Mouse (Mus musculus) heart, adult 18-20 months (tissue): Measurements from ENCODE around the gene Stim1. TPM values are rescaled to one million over a fixed set of nuclear protein-coding genes. Genes with fewer than 3 reads are reported as not detected.
"Not testable (repeated sequence)": the region's sequence is repeated elsewhere in the genome, so short reads cannot be mapped to it uniquely, and the experiment has no call there.

Experiments used
- DNase-seq, 2 experiments: peaks; one replicate each; pipeline ENCODE4 v3.0.0; 2021 to 2022; ENCODE audit warnings: mixed read lengths in 1 of 2
- total RNA-seq, 2 experiments: library from RNA; stranded (reverse); gene quantifications; 2 replicates each; pipeline ENCODE4 v1.2.3; 2021

Gene Stim1
- total RNA-seq, 2 experiments from 2014 or later: 20.7 to 25.8 TPM

DNA sequence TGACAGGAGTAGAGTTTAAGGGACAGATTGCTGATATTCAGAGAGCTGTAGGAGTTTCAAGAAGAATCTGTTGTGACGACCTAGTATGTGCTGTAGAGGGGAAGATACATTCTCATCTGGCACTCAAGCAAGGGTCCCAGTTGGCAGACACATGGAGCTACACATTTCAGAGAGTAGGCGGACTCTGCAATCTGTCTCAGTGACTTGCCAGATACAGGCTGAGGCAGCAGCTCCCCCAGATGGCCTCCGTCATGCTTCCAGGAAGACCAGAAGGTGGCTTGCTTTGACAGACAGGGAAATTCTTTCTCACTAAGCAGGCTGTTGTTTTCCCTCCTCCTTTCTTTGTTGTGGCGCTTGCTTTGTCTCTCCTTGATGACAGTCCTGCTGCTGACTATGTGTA lies 102.1 kb downstream of the Stim1 start:
- peak; percentile 37 to 49 for DNase-seq

DNA sequence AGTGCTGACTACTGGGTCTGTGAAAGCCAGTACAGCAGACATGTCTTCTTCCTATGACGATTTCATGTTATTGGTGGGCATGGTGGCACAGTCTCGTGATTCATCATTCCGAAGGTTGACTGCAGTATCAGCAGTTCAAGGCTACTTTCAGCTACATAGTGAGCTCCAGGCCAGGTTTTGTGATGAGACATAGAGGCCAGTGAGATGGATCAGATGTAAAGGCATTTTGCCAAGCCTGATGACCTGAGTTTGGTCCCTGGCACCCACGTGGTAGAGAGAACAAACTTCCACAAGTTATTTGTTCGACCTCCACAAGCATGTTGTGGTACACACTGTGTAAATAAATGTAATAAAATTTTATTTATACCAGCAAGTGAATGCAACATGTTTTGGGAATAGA lies 102.9 kb downstream of the Stim1 start:
- no peak for DNase-seq

DNA sequence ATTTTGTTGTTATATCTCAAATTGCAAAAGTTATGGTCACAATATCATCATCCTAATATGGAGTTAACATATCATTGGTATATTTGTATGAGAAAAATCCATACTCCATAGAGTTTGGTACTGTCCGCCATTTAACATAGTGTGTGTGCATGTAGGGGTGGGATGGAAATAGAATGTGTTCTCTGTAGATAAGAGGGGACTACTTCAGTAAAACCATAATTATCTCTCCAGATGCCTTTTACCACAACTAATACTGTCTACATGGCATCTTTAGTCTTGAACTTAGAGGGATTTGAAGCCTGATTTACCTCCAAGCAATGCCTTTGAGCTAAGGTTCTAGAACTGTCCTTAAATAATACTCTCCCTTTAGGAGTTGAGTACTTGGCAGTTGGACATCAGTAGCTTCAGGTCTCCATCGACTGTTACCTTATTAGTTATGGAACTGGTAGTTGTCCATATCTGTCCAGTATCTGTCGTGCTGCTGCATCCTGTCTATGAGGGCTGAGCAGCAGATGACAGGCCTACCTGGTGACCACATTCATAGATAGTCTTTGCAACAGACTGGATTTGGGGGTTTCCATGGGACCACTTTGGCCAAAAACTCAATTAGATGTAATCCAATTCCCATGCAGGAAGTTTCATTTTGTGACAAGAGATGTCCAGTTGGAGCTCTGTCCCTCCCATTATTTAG lies 105.9 kb downstream of the Stim1 start:
- DNase-seq: no peak

DNA sequence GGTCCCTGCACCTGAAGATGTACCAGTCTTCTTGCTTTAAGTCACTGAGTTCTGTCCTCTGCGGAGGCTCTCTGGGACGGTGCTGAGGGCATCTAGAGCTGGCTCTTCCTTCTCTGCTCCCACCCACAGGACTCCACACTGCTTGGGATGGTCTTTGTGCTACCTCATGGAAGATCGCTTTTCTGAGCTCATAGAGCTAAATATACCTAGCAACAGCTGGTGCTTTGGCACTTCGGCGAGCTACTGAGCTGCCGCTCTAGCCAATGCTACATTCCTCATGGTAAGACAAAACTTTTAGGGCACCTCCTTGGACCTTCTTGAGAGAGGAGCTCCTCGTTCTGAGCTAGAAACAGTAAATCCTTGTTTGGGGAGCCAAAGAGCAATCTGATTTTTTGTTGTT lies 115.6 kb downstream of the Stim1 start:
- DNase-seq: peak; percentile 28 to 33

DNA sequence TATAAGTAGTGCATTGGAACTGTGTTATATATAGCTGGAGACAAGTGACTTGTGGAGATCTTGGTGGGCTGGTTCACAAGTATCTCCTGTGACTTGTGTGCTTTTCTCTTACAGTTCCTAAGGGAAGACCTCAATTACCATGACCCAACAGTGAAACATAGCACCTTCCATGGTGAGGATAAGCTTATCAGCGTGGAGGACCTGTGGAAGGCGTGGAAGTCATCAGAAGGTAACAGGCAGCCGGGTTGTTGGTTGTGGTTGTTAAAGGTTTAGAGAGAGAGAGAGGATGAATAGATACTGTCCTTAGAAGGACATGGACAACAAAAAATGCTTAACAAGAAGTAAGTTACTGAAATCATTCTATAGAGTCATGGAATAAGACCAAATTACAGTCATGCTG lies 118.4 kb downstream of the Stim1 start:
- no peak for DNase-seq

DNA sequence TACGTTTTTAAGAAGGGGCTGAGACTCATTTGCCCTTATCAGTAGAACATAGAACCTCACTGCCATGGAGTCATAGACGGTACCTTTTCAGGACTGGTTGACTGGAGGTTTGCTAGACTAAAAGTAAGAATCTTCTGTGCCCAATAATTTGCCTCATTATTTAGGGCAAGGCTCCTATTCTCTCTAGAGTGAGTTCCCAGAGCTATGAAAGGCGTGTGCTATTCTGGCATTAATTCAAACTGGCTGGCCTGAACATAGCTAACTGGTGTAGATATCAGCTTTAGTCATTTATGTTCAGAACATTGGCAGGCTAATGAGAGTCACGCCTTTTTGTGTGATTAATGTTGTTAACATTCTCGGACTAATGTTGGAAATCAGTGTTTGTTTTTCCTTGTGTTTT lies 121.5 kb downstream of the Stim1 start:
- DNase-seq: peak; percentile 68 to 75

DNA sequence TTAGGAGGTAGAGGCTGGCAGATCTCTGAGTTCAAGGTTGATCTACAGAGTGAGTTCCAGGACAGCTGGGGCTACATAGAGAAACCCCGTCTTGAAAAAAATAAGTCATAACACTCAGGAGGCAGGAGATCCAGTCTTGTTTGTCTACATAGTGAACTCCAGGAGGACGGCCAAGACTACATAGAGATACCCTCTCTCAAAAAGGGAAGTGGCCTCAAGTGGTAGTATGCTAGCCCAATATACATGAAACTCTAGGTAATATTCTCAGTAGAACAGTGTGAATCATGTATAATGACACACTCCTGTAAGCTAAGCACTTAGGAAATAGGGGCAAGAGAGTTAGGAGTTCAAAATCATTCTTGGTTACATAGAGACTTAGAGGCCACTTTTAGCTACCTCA lies 126.3 kb downstream of the Stim1 start:
- no peak for DNase-seq

DNA sequence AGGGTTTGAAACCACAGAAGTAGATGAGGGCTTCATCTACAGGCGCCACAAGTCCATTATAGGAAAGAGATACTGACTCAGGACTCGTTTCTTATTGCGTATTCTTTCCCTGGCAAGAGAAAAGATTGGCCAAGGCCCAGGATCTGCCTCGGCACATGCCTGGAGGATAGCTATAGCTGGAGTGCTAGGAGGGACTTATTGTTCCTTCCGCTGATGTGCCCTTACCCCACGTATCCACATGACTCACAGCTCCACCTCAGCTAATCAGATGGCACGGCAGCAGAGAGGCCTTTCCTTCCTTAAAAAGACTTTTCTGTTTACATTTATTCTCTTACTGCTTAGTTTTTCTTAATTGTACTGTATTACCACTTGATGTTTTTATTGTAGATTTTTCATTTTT lies 128.3 kb downstream of the Stim1 start:
- peak; percentile 33 to 38 for DNase-seq

DNA sequence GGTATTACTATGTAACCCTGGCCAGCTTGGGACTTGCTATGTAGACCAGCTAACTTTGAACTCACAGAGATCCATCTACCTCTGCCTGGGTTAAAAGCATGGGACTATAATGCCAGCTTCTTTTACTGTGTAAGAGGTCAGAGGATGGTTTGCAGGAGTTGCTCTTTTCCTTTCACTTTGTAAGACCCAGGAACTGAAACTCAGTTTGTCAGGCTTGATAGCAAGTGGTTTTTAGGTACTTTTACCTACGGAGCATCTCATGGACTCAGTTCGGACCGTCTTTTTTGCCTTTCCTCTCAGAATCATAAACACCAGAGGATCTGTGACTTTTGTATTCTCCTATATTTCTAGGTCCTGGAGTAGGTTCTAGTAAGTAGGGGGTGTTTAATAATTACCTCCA lies 128.7 kb downstream of the Stim1 start:
- DNase-seq: no peak

DNA sequence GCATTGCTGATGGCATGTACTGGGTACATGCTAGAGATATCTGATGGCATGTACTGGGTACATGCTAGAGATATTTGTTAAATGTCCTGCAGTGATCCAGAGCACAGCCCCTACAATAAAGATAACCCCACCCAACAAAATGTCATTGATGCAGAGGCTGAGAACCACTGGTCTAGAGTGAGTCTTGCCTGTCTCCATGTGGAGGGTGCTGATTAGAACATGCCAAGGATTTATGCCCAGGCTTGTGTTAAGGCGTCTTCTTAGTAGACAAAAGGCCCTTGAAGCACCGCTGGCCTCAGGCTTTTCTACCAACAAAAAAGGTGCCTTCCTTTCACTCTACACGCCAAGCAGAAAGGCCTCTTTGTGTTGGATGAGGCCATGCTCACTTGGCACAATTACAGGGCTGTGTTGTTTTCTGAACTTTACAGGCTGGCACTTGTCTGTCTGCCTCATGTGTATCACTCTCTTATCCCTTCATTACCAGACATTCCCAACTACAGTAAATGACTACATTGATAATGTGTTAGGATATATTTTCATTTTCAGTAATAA lies 131.7 kb downstream of the Stim1 start:
- no peak for DNase-seq

DNA sequence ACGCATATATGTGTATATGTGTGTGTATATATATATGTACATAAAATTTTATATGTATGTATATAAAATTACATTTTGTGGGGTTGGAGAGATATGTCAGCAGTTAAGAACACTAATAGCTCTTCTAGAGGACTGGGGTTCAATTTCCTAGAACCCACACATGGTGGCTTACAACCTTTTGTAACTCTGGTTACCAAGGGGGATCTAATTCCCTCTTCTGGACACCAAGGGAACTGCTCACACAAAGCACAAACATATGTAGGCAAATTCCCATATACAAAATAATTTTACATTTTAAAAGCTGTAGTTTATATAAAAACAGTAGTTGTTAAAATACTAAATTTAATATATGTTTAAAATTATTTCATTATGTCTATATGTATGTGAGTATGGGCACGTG lies 136.5 kb downstream of the Stim1 start:
- DNase-seq: no peak

DNA sequence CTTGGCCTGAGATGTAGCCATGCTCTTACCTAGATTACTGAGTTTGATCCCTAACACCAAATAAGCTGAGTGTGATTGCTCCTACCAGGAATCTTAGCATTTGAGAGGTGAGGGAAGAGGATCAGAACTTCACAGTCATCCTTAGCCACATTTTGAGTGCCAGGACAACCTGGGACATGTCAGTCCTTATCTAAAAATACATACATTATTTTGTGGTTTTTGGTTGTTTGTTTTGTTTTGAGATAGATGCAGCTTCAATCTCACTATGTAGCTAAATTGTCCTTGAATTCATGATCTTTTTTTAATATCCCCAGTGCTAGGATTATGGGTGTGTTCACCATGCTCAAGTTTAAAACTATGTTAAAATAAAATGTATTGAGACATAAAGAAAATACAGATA lies 139.8 kb downstream of the Stim1 start:
- no peak for DNase-seq

DNA sequence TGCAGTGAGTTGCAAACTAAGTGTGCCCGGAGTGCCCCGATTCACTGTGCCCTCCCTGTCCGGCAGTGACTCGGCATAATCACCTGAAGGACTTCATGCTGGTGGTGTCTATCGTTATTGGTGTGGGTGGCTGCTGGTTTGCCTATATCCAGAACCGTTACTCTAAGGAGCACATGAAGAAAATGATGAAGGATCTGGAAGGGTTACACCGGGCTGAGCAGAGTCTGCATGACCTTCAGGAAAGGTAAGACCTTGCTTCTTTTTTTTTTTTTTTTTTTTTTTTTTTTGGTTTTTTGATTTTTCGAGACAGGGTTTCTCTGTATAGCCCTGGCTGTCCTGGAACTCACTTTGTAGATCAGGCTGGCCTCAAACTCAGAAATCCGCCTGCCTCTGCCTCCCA lies 147.7 kb downstream of the Stim1 start:
- not testable (repeated sequence) for DNase-seq

DNA sequence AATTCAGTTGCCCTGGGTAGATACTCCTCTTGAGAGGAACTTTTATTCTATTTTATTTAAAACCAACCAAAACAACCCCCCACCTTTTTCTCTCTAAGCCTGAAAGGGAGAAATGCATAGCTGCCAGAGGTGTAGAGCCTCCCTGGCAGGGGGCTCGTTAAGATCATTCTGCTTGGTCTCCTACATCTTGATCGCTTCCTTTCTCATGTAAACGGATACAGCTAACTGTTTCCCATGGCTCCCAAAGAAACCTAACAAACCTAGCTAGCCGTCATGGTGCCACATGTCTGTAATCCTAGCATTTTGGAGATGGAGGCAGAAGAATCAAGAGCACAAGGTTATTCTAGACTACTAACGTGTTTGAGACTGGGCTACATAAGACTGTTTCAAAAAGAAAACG lies 148.2 kb downstream of the Stim1 start:
- DNase-seq: no peak

DNA sequence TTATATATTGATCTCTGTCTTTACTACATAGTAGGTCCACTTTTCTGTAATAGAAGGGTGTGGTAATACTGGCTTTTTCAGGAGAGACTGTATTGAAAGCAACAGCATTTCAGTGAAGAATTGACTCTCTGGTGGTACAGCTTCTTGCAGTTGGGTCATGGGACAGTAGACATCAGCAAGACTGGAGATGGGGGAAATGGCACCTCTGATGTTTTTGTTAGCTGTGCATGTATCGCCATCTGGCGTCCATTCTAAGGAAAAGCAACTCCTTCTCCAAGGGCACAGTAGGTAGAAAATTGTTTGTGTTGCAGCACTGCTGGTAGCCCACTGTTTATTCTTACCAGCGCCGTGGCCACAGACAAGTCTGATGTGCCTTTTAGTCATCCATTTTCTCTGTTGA lies 149.8 kb downstream of the Stim1 start:
- peak; percentile 48 to 70 for DNase-seq

DNA sequence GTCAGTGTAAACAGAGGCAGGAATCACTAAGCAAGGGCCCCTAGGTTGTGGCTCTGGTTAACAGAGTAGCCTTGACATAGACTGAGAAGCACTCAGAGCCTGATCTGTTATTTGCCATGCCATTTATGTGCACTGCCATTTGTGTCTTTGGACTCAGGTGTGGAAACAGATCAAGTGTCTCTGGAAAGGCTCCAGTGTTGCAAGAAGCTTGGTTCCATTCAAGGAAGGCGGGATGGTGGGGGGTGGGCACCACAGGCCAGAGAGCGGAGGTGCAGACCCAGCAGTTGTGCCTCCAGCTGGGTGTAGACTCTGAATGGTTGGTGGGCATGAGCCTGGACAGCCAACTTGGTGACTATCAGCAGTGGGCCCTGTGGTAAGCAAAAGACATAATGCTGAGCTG lies 154.4 kb downstream of the Stim1 start:
- no peak for DNase-seq

DNA sequence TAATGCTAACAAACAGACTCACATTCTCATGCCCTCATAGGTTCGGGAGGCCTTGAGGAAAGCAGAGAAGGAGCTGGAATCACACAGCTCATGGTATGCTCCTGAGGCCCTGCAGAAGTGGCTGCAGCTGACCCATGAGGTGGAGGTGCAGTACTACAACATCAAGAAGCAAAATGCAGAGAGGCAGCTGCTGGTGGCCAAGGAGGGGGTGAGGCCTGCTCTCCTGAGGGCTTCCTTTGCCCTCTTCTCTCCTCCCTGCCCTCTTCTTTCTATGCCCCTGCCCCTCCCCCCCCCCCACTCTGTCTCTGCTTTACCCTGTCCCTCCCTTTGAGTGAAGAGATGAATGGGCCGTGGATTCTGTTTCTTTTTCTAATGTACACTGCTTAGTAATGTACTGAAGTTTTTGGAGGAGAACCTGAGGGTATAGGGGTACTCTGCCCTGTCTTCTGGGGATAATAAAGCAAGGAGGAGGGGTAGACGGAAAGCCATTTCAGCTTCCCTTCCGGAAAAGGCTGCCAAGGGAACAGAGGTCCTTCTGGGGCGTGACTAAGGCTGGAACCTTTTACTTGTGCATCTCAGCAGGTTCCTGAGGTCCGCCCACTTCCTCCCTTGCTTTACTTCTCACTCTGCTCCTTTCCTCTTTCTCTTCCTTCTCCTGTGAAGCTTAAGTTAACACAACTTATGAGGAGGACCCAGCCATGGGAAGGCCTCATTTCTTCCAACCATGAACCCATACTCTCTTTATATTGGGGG lies 158.5 kb downstream of the Stim1 start:
- DNase-seq: peak in 1 of 2 experiments; percentile 15

DNA sequence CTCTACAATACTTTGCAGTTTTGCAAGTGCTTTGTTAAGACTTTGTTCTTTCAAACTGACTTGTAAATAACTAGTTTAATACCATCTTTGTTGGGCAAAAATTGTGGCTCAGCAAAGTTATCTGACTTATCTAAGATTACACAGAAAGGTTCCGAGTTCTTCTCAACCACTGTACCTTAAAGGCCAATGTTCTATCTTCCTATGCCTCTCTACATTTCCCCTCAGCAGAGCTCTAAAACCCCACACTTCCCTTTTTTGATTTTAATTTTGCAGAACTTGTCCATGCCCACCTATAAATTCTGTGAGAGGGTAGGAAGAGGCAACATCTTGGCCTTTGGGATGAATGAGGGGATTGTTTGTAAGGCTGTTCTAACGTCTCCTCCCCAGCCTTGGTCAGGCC lies 166.7 kb downstream of the Stim1 start:
- no peak for DNase-seq

DNA sequence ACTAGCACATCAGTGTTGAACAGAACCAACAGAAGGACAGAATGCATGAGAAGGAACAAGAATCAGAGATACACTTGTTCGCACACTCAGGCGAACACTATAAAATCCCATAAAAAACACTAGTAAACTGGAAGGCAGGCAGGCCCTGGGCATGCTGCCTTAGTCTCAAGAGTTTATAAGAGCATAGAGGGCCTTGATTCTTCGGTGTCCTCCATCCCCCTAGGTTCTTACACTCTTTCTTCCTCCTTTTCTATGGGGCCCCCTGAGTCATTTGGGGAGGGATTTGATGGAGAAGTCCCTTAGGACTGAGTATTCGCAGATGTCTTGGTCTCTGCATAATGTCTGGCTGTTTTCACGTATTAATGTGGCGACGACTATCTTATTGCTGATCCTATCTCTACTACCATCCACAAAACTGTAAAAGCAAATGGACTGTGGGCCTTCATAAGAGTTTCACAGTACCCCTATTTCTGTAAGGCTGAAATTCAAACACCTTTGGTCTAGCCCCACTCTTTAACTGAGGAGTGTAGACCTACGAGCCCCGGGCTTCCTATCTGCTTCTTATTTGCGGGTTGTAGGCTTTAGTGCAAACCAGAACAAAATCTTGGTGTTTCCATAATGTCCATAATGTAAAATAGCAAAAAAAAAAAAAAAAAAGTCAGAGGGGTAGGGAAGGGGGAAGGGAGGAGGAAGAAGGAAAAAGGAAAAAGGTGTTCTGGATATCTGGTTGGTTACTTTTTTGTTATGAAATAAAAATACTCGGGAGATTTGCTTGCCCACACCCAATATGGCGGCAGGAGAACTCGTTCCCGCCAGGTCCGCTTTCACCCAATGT lies 173.4 kb downstream of the Stim1 start:
- DNase-seq: no peak

DNA sequence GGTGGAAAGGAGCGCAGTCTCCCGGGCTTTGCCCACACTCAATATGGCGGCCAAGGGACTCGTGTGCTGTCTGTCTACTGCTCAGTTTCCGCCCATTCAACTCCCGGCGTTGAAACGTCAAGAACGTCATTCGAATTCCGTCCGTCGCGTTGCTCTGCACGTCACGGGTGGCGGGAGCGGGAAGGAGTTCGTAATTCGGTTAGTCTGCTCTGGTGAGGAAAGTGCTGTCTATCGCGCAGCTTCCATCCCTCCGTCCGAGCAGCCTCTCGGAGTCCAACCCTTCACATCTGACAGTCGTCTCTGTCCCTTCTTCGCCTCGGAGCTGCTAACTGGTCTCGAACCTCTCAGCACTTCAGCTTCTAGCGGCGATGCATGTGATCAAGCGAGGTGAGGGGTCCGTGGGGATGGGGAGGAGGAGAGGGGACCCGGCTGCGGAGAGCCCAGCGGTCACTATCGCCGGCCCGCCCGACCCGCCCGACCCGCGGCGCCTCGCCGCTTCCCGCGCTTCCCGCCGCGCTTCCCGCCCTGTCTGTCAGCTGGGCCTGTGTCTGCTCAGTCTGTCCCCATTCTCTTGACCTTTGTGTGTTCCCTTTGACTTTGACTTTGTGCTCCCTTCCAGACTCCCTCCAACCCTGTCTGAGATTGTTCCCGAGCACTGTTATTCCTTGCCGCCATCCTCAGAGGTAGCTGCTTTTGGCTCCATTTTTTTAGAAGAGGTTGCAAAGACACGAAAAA lies 174.2 kb downstream of the Stim1 start, which contains the start of gene Rrm1:
Rrm1 (plus strand) TSS at position 39 of the 735 bp plus-strand sequence.
- DNase-seq: peak; percentile 97 to 98

DNA sequence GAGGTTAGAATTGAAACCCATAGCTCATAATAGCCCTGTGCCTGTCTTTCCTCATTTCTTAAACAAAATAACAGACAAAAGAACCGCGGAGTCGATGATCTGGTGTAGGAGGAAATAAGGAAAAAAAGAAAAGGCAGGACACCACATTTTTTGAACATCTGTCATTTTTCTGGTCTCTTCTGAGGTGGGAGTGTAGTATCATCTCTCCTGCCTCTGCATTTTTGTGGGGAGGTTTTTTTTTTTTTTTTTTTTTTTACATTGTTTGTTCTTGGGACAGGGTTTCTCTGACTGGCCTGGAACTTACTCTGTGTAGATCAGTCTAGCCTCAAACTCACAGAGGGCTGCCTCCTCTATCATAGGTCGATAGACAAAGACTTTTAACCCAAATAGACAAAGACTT lies 174.8 kb downstream of the Stim1 start:
- DNase-seq: no peak

DNA sequence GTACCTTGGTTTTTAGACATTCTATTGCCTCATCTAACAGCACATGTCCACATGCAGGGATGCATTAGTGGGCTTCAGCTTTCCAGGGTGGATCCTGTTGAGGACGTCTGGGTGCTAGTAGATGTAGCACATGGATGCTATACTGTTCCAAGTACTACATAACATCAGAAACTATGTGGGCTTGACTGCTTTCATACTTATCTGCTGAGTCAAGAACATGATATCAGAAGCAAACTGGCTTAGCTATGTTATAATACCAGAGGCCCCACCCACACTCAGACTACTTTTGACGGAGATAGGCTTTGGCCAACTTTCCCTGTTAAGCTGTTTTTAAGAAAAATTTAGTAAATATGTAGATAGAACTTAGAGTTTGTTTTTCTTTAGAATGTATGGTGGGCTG lies 176.7 kb downstream of the Stim1 start:
- no peak for DNase-seq
